Mouse (Mus musculus): Measurements from ENCODE around the gene Calcrl.
A peak's percentile ranks its signal among the peaks of the same experiment; 100 is the strongest.

Gene Calcrl

GRCm38 (mm10) chr2:84425138-84425537, at the start of gene Calcrl:
Calcrl (minus strand) TSS chr2:84425411.
- DNase-seq: peak; percentile 89

- no peak for DNase-seq
These were observed 49.4 kb upstream of the Calcrl start for GRCm38 (mm10) chr2:84474651-84475050.

- DNase-seq: no peak
These were observed 48.8 kb upstream of the Calcrl start for GRCm38 (mm10) chr2:84473941-84474530.

GRCm38 (mm10) chr2:84467391-84467790, 42.2 kb upstream of the Calcrl start:
- DNase-seq: no peak

- no peak for DNase-seq
These were observed 39.7 kb upstream of the Calcrl start for GRCm38 (mm10) chr2:84464956-84465355.

GRCm38 (mm10) chr2:84462411-84462810, 37.2 kb upstream of the Calcrl start:
- DNase-seq: no peak

- peak; percentile 56 for DNase-seq
These were observed 34.5 kb upstream of the Calcrl start for GRCm38 (mm10) chr2:84459651-84460177.

- no peak for DNase-seq
These were observed 32.0 kb upstream of the Calcrl start for GRCm38 (mm10) chr2:84457221-84457620.

- DNase-seq: peak; percentile 74
These were observed 30.1 kb upstream of the Calcrl start for GRCm38 (mm10) chr2:84455236-84455799.

- DNase-seq: no peak
These were observed 29.5 kb upstream of the Calcrl start for GRCm38 (mm10) chr2:84454551-84455235.

- peak; percentile 36 for DNase-seq
These were observed 28.8 kb upstream of the Calcrl start for GRCm38 (mm10) chr2:84454051-84454450.

GRCm38 (mm10) chr2:84445499-84445898, 20.3 kb upstream of the Calcrl start:
- DNase-seq: no peak

- no peak for DNase-seq
These were observed 16.7 kb upstream of the Calcrl start for GRCm38 (mm10) chr2:84441940-84442339.

- DNase-seq: peak; percentile 61
These were observed 4.5 kb upstream of the Calcrl start for GRCm38 (mm10) chr2:84429724-84430123.

GRCm38 (mm10) chr2:84428836-84429235, 3.6 kb upstream of the Calcrl start:
- no peak for DNase-seq

- DNase-seq: no peak
These were observed 1.3 kb upstream of the Calcrl start for GRCm38 (mm10) chr2:84426531-84426930.

- no peak for DNase-seq
These were observed 8.7 kb downstream of the Calcrl start for GRCm38 (mm10) chr2:84416501-84416900.

GRCm38 (mm10) chr2:84409796-84410592, 15.2 kb downstream of the Calcrl start:
- DNase-seq: no peak

GRCm38 (mm10) chr2:84404834-84405233, 20.4 kb downstream of the Calcrl start:
- no peak for DNase-seq

GRCm38 (mm10) chr2:84402713-84403112, 22.5 kb downstream of the Calcrl start:
- DNase-seq: no peak

GRCm38 (mm10) chr2:84396557-84396956, 28.7 kb downstream of the Calcrl start:
- DNase-seq: no peak

- no peak for DNase-seq
These were observed 32.0 kb downstream of the Calcrl start for GRCm38 (mm10) chr2:84393236-84393635.

- no peak for DNase-seq
These were observed 36.1 kb downstream of the Calcrl start for GRCm38 (mm10) chr2:84389075-84389474.

Data from kidney, postnatal 14 days (tissue).